Mouse (Mus musculus) liver, embryonic 13.5 days (tissue): ENCODE measurements at regions not wholly inside any gene's neighbourhood (a gene's known extent, or its start where the extent isn't known, plus 50 kb on each side); places are given as distances from the start of the nearest gene placed in this dataset.

Experiments
- ATAC-seq: fragments of 200-750 bp; cut with Nextera tagmentation; 2 replicates; pipeline ENCODE4 v1.8.0; 2017; ENCODE audit warnings: low read depth, mild to moderate bottlenecking, moderate number of reproducible peaks, moderate library complexity
- DNase-seq: peaks from one replicate; pipeline ENCODE4 v3.0.0; 2022
- H3K27ac ChIP-seq: fragments of 300-500 bp; sonication (generic); 2 replicates; pipeline ENCODE4 v1.5.1; 2015; ENCODE audit warnings: moderate library complexity, mild to moderate bottlenecking, inconsistent platforms
- H3K27me3 ChIP-seq: fragments of 300-500 bp; sonication (generic); 2 replicates; pipeline ENCODE4 v1.6.1; 2015; ENCODE audit warnings: mild to moderate bottlenecking, inconsistent platforms
- H3K36me3 ChIP-seq: fragments of 300-500 bp; sonication (generic); 2 replicates; pipeline ENCODE4 v1.6.1; 2015; ENCODE audit warnings: mild to moderate bottlenecking, inconsistent platforms
- H3K4me1 ChIP-seq: fragments of 300-500 bp; sonication (generic); replicated peaks from 2 replicates; pipeline ENCODE4 v1.6.1; 2015; ENCODE audit warnings: inconsistent platforms
- H3K4me2 ChIP-seq: fragments of 300-500 bp; sonication (generic); 2 replicates; pipeline ENCODE4 v1.6.1; 2015; ENCODE audit warnings: inconsistent platforms, mild to moderate bottlenecking, moderate library complexity
- H3K4me3 ChIP-seq: fragments of 300-500 bp; sonication (generic); replicated peaks from 2 replicates; pipeline ENCODE4 v1.5.1; 2015; ENCODE audit warnings: mild to moderate bottlenecking, inconsistent platforms
- H3K9ac ChIP-seq: fragments of 300-500 bp; sonication (generic); 2 replicates; pipeline ENCODE4 v1.6.1; 2015; ENCODE audit warnings: mild to moderate bottlenecking, inconsistent platforms
- H3K9me3 ChIP-seq: fragments of 300-500 bp; sonication (generic); replicated peaks from 2 replicates; pipeline ENCODE4 v1.6.1; 2016; ENCODE audit warnings: inconsistent platforms
- WGBS: fragments of 180-500 bp; shearing (Covaris S2); methylation state at CpG from one replicate; pipeline ENCODE4 v1.1.7; 2015; ENCODE audit not compliant: insufficient replicate concordance; 5-methylcytosine and 5-hydroxymethylcytosine counted together

GRCm38 (mm10) chr11:111347562-111347961 lies 281.6 kb downstream of the Kcnj2 start:
- Histone ChIP-seq H3K36me3 (no peaks in the 10 kb centered on the region), H3K27ac (no peak overlapping the region), H3K4me2 (no peak overlapping the region), H3K9ac (no peak overlapping the region), H3K9me3 (0 out of 2 replicates have a peak, but pooled peaks cover 3% of the 10 kb centered on the region), H3K4me3 (no peak overlapping the region), H3K27me3 (no peaks in the 10 kb centered on the region), H3K4me1 (no peaks in the 10 kb centered on the region)
- WGBS: 61% methylated on average over 1 of the region's 1 CpGs
- no peak for DNase-seq
- ATAC-seq: no peak

DNA sequence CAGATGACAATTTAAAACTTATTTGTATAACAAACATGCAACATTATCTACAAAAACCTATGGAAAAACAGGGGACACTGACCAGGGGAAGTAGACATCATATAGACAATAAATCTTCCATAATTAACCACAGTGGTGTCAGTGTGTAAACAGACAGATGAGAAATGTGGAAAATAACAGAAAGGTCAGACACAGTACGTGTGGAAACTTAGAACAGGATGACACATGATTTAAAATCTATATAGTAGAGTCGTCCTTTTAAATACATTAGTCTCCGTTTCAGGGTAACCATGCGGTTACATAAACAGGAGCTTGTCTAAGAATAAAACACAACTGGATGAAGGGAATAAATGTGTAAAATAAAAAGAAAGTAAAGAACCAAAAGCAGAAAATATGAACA lies 284.1 kb downstream of the Kcnj2 start:
- H3K9ac ChIP-seq: no peak overlapping the region
- no peak overlapping the region for H3K4me2 ChIP-seq
- H3K36me3 ChIP-seq: no peaks in the 10 kb centered on the region
- ATAC-seq (no peak), DNase-seq (no peak)
- H3K4me3 ChIP-seq: no peak overlapping the region
- H3K27ac ChIP-seq: no peak overlapping the region
- H3K9me3 ChIP-seq: 0 out of 2 replicates have a peak, but pooled peaks cover 3% of the 10 kb centered on the region
- no peaks in the 10 kb centered on the region for H3K27me3 ChIP-seq
- WGBS: 62% methylated on average over 4 of the region's 4 CpGs
- no peaks in the 10 kb centered on the region for H3K4me1 ChIP-seq

GRCm38 (mm10) chr11:111363363-111363762 lies 297.4 kb downstream of the Kcnj2 start:
- Histone ChIP-seq H3K36me3 (no peaks in the 10 kb centered on the region), H3K4me3 (no peak overlapping the region), H3K9me3 (no peaks in the 10 kb centered on the region), H3K27me3 (no peaks in the 10 kb centered on the region), H3K9ac (no peak overlapping the region), H3K4me2 (no peak overlapping the region), H3K27ac (no peak overlapping the region), H3K4me1 (no peaks in the 10 kb centered on the region)
- no peak for ATAC-seq
- no peak for DNase-seq
- WGBS: 76% methylated on average over 1 of the region's 1 CpGs

DNA sequence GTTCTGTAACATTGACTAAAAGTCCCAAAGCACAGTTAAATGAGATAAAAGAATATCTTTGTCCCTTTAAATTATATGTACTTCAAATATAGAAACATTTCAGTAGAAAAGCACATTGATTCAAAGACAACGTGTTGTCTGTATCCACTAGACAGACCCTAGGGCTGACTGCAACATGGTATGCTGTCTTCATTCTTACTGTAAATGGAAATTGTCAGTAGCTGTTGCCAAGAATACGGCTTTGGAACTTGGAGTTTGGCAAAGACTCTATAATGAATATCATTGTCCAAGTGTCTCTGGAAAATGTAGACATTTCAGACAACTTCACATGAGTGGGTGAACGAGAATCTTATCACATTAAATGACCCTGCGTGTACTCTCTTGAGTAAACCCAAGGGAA lies 311.2 kb downstream of the Kcnj2 start:
- Histone ChIP-seq H3K9me3 (0 out of 2 replicates have a peak, but pooled peaks cover 1% of the 10 kb centered on the region), H3K4me3 (no peak overlapping the region), H3K9ac (no peak overlapping the region), H3K4me2 (no peak overlapping the region), H3K36me3 (no peaks in the 10 kb centered on the region), H3K4me1 (no peaks in the 10 kb centered on the region), H3K27me3 (no peaks in the 10 kb centered on the region), H3K27ac (no peak overlapping the region)
- DNase-seq (no peak), ATAC-seq (no peak)
- WGBS: 52% methylated on average over 4 of the region's 4 CpGs

GRCm38 (mm10) chr11:111379842-111380241 lies 313.9 kb downstream of the Kcnj2 start:
- Histone ChIP-seq H3K4me2 (no peak overlapping the region), H3K9me3 (no peaks in the 10 kb centered on the region), H3K27ac (no peak overlapping the region), H3K4me1 (no peaks in the 10 kb centered on the region), H3K27me3 (no peaks in the 10 kb centered on the region), H3K4me3 (no peak overlapping the region), H3K36me3 (no peaks in the 10 kb centered on the region), H3K9ac (no peak overlapping the region)
- no peak for ATAC-seq
- no peak for DNase-seq
- WGBS: 49% methylated on average over 3 of the region's 3 CpGs

DNA sequence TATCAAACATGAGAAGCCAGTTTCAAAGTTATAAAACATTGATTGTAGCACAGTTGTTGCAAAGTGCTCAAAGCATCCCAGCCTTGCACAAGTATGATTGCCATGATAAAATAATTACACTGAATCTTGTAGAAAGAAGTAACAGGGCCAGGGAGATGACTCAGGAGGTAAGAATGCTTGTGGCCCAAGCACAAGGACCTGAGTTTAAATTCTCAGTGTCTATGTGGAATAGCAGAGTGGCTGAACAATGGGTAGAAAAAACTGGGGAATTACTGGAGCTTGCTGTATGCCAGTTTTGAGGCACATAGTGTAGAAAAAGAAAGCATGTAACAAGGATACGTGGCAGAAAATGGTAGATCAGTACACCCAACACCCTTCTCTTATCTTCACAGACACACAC lies 332.7 kb downstream of the Kcnj2 start:
- Histone ChIP-seq H3K27ac (no peak overlapping the region), H3K4me1 (no peaks in the 10 kb centered on the region), H3K9me3 (no peaks in the 10 kb centered on the region), H3K4me2 (no peak overlapping the region), H3K27me3 (no peaks in the 10 kb centered on the region), H3K36me3 (no peaks in the 10 kb centered on the region), H3K9ac (no peak overlapping the region), H3K4me3 (no peak overlapping the region)
- no peak for ATAC-seq
- WGBS: 52% methylated on average over 1 of the region's 1 CpGs
- DNase-seq: no peak

- Histone ChIP-seq H3K9me3 (no peaks in the 10 kb centered on the region), H3K36me3 (no peaks in the 10 kb centered on the region), H3K27me3 (no peaks in the 10 kb centered on the region), H3K4me1 (no peaks in the 10 kb centered on the region), H3K9ac (no peak overlapping the region), H3K27ac (no peak overlapping the region), H3K4me3 (no peak overlapping the region), H3K4me2 (no peak overlapping the region)
- no peak for ATAC-seq
- no peak for DNase-seq
- WGBS: 61% methylated on average over 2 of the region's 2 CpGs
These were observed 343.3 kb downstream of the Kcnj2 start for GRCm38 (mm10) chr11:111409266-111409665.

DNA sequence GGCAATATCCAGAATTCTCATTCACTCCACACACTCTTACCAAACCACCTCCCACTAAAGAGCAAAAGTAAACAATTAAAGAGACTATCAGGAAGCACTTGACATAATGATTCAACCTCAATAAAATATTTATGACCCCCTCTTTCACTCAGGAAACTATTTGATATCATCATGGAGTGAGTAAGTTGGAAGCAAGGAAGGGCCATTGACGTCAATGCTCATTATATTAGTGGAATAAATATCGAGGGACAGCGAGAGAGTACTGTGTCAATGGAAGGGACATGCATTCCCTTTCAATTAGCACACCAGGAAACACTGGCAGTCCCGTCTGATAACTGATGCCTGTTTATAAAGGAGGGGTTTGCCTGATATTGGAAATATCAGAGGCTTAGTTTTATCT lies 358.9 kb downstream of the Kcnj2 start:
- no peak overlapping the region for H3K9ac ChIP-seq
- WGBS: 62% methylated on average over 4 of the region's 4 CpGs
- ATAC-seq (no peak), DNase-seq (no peak)
- H3K9me3 ChIP-seq: no peaks in the 10 kb centered on the region
- no peak overlapping the region for H3K4me2 ChIP-seq
- no peak overlapping the region for H3K27ac ChIP-seq
- H3K27me3 ChIP-seq: no peaks in the 10 kb centered on the region
- H3K36me3 ChIP-seq: no peaks in the 10 kb centered on the region
- no peaks in the 10 kb centered on the region for H3K4me1 ChIP-seq
- no peak overlapping the region for H3K4me3 ChIP-seq

GRCm38 (mm10) chr11:111426715-111427114 lies 360.8 kb downstream of the Kcnj2 start:
- H3K4me2 ChIP-seq: no peak overlapping the region
- ATAC-seq: no peak

GRCm38 (mm10) chr11:111442257-111442656 lies 376.3 kb downstream of the Kcnj2 start:
- Histone ChIP-seq H3K9ac (no peak overlapping the region), H3K27ac (no peak overlapping the region), H3K27me3 (no peaks in the 10 kb centered on the region), H3K4me2 (no peak overlapping the region), H3K4me3 (no peak overlapping the region), H3K9me3 (no peaks in the 10 kb centered on the region), H3K36me3 (no peaks in the 10 kb centered on the region), H3K4me1 (no peaks in the 10 kb centered on the region)
- ATAC-seq: no peak
- DNase-seq: no peak

More at GRCm38 (mm10) chr11:111426715-111427114, 360.8 kb downstream of the Kcnj2 start:
- H3K9me3 ChIP-seq: no peaks in the 10 kb centered on the region
- H3K36me3 ChIP-seq: no peaks in the 10 kb centered on the region
- 39% methylated on average over 4 of the region's 4 CpGs for WGBS
- no peak overlapping the region for H3K4me3 ChIP-seq
- H3K27ac ChIP-seq: no peak overlapping the region
- H3K27me3 ChIP-seq: no peaks in the 10 kb centered on the region
- DNase-seq: no peak
- H3K4me1 ChIP-seq: no peaks in the 10 kb centered on the region
- H3K9ac ChIP-seq: no peak overlapping the region

GRCm38 (mm10) chr11:111443381-111443780 lies 377.4 kb downstream of the Kcnj2 start:
- Histone ChIP-seq H3K4me3 (no peak overlapping the region), H3K27ac (no peak overlapping the region), H3K4me1 (no peaks in the 10 kb centered on the region), H3K36me3 (no peaks in the 10 kb centered on the region), H3K9ac (no peak overlapping the region), H3K4me2 (no peak overlapping the region), H3K27me3 (no peaks in the 10 kb centered on the region), H3K9me3 (no peaks in the 10 kb centered on the region)
- DNase-seq: no peak
- ATAC-seq: no peak
- WGBS: 70% methylated on average over 1 of the region's 1 CpGs

GRCm38 (mm10) chr11:111444791-111445190 lies 378.8 kb downstream of the Kcnj2 start:
- no peak overlapping the region for H3K27ac ChIP-seq
- WGBS: 21% methylated on average over 4 of the region's 4 CpGs
- H3K27me3 ChIP-seq: no peaks in the 10 kb centered on the region

More at GRCm38 (mm10) chr11:111444791-111445190, 378.8 kb downstream of the Kcnj2 start:
- Histone ChIP-seq H3K9me3 (no peaks in the 10 kb centered on the region), H3K9ac (no peak overlapping the region), H3K4me2 (no peak overlapping the region), H3K4me1 (no peaks in the 10 kb centered on the region), H3K4me3 (no peak overlapping the region), H3K36me3 (no peaks in the 10 kb centered on the region)
- no peak for ATAC-seq
- DNase-seq: no peak
